Mouse (Mus musculus) 416B (cell line): ENCODE measurements at regions not wholly inside any gene's neighbourhood (a gene's known extent, or its start where the extent isn't known, plus 50 kb on each side); places are given as distances from the start of the nearest gene placed in this dataset.
A peak's percentile ranks its signal among the peaks of the same experiment; 100 is the strongest.

Experiments
- DNase-seq: peaks from one replicate; pipeline ENCODE4 v3.0.0; 2011; ENCODE audit warnings: low read depth

GRCm38 (mm10) chr17:54483901-54484300, 185.1 kb upstream of the Slc5a7 start:
- DNase-seq: no peak

DNA sequence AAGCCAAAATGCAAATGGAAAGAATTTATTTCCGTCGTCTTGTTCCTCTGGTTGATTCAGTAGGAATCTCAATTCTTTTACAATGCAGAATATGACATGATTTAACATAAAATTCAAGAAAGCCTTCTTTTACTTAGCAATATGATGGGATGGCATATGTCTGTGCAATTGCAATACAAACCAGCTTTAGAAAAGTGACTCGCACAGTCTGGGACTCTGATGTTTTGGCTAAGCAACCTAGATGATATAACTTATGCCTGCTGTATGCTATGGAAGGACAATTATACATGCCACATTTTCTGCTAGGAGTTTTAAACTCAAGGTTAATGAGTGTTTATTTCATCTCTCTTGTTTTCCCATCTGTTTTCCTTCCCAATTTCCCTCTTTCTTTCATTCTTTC, 141.1 kb upstream of the Slc5a7 start:
- no peak for DNase-seq

DNA sequence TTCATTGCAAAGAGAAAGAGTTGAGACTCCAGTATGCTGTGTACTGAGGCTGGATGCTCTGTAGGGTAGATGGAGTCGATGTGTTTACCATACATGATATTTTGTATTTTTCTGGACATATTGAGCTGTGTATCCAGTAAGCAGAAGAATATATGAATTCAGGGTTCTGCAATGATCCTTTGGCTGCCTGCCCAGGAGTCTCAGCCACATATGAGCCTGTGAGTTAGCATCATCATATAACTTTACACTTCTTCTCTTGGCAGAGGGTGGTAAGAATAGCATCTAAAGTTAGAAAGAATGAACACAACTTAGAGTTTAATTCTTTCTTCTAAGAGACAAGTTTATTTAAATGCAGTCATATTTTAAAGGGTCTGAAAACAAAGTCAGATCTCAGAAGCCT, 139.6 kb upstream of the Slc5a7 start:
- DNase-seq: no peak

GRCm38 (mm10) chr17:54429922-54430321, 131.1 kb upstream of the Slc5a7 start:
- DNase-seq: no peak

DNA sequence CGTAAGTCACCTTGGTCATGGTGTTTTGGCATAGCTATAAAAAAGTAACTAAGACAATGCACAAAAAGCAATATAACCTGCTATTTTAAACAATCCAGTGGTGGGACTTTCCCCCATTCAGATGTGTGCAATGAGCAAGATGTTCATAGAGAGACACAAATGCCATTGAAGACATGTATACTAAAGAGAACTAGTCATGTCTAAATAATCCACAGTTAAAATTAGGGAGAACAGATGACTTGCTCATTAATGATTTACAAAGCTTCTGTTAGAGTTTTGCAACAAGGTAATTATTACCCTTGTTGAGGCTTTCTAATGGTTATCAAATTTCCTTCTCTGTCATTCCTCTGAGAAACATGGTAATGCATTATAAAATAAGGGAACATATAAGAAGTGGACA, 115.4 kb upstream of the Slc5a7 start:
- DNase-seq: no peak

GRCm38 (mm10) chr17:54396476-54396875, 97.6 kb upstream of the Slc5a7 start:
- DNase-seq: no peak

- no peak for DNase-seq
Observed at GRCm38 (mm10) chr17:54377500-54377899, 78.7 kb upstream of the Slc5a7 start.

DNA sequence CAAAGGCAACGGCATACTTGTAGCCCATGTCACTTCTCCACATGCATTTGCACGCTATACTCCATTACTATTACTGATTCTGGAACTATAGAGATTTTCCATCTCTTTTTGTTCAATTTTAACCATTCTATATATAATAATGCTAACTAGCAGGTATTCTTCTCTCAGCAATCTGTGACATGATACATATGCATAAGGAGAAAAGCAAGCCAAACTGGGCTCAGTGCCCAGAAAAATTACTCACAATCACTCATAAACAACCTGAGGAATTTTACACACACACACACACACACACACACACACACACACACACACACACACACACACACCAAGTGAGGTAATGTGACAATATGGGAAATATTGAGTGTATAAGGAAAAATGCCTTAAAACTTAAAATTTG, 69.8 kb upstream of the Slc5a7 start:
- no peak for DNase-seq

DNA sequence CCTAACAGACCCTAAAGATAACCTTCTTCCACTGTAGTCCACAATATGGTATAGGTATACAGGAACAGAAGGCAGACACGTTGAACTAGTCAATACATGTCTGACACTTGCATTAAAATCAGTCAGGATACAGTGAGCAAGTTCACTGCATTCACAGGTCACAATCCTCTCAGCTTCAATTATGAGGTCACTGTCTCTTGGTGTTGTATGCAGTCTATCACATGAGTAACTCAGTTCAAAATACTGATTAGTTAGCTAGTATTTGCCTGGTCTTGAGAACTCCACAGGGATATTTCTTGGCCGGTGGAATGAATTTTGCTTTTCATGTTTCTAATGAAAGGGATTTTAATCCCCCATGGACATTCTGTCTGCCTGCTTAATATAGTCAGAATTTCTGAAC, 69.1 kb upstream of the Slc5a7 start:
- no peak for DNase-seq

- no peak for DNase-seq
Observed at GRCm38 (mm10) chr17:54362991-54363390, 64.2 kb upstream of the Slc5a7 start.

- no peak for DNase-seq
Observed at GRCm38 (mm10) chr17:54353063-54353462, 54.2 kb upstream of the Slc5a7 start.

DNA sequence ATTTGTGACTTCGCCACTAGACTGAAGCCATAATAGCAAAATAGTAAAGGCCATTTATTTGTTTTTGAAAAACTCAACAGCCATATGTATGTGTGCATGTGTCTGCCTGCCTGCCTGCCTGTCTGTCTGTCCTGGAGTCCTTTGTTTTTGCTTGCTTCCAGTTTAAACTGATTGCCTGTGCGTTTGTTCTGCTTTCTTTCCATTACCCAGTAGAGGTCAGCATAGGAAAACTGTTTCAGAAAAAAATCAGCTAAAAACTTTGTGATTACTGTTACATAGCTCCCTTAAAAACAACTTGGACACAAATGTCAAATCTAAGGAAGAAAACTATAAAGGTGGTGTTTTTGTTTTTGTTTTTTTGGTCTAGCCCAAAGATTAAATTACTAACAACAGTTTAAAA, 52.0 kb upstream of the Slc5a7 start:
- peak; percentile 7 for DNase-seq
